Mouse (Mus musculus): ENCODE measurements around the gene Camsap2.
A peak's percentile ranks its signal among the peaks of the same experiment; 100 is the strongest.

Gene Camsap2

DNA sequence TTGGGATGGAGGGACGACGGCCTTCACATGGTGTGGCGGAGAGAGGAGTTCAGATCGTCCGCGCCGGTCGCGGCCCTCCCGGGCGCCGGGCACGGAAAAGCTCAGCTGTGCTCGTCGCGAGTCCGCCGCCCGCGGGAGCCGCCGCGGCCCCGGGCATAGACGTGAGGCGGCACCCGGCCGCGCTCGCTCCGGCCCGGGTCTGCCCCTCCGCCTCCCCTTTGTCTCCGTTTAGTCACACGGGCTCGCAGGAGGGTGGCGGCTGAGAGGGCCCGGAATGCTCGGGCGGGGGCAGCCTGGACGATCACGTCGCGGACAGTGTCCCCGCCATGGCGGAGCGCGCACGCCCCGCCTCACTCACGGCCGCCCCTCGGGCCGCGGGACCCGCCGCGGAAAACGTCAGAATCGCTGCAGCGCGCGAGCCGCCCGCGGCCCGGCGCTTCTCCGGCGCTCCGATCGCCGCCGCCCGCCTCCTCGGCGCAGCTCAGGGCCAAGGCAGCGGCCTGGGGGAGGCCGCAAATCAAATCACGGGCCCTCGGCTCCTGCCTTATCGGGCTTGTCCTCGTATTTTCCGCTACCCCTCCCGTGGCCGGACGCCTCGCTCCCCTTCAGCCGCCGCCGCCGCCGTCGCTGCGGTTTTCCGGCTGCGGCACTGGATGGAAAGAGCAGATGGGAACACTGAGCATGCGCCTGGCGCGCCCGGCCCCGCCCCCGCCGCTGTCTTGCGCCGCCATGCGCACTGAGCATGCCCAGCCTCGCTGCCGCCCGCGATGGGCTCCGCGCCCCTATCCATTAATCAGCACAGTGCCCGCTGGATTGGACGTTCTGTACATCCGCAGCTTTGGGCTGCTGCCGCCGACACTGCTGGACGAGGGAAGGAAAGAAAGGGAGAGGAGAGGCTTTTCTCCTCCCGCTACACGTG is at the start of gene Camsap2:
Gene Camsap2, minus strand, starts transcription at position 651 of the 919 bp plus-strand sequence.
- peak; percentile 95 for DNase-seq

DNA sequence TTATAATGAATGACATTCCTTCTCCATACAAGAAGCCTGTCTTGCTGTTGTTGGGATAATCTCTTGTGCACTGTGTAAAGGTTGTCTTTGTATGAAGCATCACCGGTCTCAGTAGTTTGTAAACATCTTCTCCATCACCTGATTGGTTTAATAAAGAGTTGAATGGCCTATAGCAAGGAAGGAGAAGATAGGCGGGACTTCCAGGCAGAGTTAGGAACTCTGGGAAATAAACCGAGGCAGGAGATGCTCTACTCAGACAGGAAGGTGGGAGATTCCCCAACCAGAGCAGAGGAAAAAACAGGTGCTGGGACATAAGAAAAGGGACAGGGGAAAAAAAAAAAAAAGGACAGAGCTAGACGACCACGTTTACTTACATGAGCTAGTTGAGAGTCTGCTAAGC is 49.2 kb upstream of the Camsap2 start:
- no peak for DNase-seq

DNA sequence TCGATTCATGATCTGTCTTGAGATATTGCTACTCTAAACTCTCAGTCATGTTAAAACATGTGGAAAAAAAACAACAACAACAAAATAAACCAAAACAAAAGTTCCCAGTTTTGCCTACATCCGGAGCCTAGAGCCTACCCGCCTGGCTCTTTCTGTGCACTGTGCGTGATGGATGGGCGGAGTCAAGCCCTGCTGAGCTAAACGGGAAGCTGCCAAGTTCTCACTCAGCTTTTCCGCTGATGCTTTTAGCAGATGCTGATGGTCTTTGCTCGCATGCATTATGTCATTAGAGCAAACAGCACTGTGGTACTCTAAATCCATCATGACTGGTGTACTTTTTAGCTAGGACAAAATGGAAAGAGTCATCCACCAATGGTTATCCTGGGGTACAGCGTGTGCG is 48.6 kb upstream of the Camsap2 start:
- DNase-seq, result no peak

DNA sequence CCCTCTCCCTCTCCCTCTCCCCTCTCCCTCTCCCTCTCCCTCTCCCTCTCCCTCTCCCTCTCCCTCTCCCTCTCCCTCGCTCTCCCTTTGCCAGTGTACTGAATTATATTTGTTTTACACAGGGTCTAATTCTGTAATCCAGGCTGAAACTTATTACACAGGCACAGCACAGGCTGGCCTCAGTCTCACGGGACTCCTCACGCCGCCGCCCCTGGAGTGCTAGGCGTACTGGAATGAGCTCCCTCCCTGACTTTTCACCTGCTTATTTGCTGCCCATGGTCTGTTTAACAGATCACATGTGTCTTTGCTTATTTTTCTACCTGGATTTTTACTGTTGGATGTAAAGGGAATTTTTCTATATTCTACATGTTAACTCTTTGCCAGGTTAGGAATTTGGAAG is 41.0 kb upstream of the Camsap2 start:
- no peak for DNase-seq

DNA sequence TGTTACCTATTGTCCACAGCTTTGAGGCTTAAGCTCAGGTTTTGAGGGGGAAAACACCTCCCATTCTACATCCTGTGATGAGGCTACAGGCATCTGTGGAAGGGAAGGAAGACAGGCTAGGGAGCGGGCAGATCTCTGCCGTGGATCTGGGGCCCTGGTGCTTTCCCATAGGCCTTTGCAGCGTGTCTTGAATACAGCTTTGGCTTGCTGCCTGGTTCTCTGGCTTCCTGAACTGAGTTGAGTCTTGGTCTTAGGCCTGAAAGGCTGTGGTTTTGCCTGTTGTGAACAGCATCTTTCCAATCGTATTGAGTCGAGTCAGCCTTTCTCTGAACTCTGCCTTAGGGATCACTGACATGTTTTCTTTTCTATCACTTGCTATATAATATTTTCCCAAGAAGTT is 35.7 kb upstream of the Camsap2 start:
- DNase-seq, result peak; percentile 24

DNA sequence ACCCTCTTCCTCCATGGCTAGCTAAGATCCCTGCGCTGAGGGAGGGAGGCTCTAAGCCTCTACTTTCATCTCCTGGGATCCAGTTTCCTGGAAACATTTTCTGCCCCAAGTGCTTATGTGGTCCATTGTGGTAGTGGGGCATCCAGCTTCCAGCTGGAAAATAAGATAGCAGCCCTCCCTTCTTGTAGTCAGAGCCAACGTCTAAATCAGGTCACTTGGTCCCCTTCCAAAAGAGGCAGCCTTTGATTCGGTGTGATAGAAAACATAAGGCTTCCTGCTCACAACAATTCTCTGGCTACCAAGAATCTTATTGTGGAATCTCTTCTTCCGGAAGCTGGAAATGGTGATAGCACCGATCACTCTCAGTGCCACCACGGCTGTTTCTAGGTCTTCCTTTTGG is 35.3 kb upstream of the Camsap2 start:
- DNase-seq, result peak; percentile 52

DNA sequence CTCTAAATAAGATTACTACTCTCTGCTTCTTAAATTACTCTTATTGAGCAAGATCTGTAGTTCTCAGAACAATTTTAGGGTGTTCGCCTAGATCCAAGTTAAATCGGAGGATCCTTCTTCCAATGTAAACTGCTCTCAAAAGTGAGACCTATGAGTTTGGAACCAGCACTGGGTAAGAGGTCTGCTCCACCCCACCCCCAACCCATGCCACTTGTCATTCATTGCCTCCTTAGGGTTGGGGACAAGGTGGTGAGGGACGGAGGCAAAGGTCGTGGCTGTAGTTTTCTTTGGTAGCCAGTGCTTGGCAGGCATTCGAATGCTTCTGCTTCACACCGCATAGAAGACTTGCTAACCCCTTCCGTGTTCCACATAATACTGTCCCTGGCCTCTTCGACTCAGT is 34.7 kb upstream of the Camsap2 start:
- DNase-seq, result no peak

DNA sequence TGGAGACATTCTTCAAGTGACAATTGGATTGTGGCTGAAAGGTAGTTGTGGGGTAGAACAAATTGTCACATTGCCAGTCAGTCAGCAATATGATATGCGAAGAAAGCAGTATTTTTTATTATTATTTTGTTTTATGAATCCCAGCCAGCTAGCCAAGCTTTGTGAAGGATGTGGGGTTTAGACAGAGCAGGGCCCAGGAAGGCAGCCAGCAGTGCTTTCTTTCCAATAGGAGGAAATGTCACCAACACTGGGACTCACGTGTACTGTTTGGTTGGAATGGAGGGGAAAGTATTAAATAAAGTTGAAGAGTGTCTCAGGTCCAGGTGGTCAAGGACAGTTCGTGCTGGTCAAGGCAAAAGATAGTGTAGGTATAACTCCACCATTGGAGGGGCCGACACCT is 34.3 kb upstream of the Camsap2 start:
- no peak for DNase-seq

DNA sequence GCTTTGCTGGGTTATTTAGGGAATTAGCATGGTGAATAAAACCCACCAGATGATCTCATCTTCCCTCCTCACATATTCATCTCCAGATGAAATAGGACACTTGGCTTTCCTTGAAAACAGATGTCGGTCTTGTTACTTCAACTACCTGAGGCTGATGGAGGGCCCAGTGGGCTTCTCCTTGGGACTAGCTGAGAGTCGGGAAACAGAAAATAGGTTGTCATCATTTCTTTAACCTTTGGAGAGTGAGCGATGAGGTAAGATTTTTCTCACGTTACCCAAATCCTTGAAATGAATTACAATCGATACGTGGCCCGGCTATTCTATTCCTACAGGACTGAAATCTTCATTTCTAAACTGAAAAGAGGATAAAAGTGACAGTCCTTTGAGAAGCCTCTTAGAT is 33.4 kb upstream of the Camsap2 start:
- DNase-seq, result no peak

DNA sequence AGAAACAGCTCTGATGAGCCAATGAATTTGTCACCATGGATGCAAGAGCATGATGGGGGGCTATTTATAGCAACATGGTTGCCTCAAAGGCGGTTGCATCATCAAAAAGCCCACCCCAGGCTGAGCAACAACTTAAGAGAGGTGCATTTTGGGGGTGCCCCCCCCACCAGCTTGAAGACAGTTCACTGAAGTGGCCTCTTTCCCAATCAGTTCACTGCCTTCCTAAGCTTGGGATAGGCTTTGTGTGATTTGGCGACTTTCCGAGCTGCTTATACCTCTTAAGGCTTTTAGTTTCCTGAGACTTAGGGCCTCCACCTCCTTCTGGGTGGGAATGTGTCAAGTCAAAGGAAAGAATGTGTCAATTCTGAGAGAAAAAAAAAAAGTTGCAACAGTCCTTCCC is 20.1 kb upstream of the Camsap2 start:
- DNase-seq, result no peak

DNA sequence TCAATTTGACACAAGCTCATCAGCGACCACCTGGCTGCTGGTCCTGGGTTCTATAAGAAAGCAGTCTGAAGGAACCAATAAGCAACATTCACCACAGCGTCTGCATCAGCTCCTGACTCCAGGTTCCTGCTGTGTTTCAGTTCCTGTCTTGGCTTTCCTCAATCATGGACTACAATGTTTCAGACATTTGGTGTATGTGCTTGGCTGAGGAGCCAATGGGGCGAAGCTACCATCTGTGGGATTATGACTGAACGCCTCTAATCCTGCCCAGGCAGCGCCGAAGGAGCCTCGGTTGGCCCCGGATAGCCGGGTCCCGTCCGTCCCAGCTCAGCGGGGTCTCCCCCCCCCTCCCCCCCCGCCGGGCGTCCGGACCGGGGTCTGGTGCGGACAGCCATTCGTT is 18.8 kb upstream of the Camsap2 start:
- DNase-seq, result peak; percentile 38

DNA sequence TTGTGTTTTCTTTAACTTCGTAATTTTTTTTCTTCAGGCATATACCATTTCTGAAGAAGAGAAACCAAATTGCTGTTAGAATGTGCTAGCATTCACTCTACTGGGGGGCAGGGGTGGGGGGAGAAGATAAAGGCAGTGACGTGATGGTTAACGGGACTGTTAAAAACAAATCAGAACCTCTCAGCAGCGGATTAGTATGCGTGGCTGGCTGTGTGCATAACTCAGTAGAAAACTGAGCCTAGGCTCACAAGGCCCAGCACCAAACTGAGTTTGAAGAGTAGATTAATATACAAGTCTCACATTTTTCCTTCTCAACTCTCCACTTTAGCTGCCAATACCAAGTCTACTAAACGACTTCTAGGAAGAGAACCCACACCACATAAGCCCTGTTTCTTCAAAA is 17.1 kb upstream of the Camsap2 start:
- DNase-seq, result no peak

DNA sequence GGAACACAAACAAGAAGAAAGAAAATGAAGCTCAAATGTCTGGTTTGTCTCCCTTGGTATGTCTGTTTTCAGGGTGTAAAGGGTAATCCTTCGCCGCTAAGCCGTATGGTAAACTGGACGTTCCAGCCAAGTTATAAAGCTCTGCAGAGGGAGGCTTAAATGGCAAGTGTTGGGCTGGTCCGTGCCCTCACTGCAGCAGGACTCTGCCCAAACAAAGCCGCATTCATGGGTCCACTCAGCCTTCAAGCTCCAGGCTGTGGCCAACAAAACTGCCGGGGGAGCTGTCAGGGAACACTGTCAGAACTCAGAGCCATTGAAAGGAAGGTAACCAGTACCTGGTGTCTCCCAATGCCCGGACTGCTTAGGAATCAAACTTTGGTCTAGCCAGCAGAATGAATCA is 16.7 kb upstream of the Camsap2 start:
- DNase-seq, result no peak

DNA sequence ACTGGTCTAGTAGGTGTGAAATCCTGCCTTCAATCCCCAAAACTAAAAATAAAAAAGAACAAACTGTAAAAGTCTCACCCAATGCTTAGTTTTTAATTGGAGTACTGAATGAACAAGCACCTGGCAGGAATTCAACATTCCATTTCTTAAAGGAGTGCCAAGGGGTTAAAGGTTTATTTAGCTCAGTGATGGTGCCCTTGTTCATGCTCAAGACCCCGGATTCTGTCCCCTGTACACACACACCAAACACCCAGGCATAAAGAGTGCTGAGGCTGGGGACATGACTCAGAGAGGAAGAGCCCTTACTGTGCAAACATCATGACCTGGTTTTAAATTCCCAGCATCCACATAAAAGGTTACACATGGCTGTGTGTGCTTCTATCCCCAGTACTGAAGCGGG is 15.5 kb upstream of the Camsap2 start:
- no peak for DNase-seq

DNA sequence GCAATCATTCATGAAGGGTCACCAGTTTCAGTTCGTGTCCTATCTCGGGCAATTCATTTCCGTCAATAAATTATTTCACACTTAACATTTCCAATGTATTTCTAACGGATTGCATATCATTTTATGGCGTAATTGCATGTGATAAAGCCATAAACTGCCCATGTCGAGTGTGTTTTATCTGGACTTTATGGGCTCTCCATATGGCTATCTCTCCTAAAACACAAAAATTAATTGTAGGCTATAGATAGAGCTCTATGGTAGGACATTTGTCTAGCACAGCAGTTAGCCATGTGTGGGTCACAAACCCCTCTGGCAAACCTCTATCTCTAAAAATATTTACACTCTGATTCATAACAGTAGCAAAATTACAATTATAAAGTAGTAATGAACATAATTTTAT is 15.0 kb upstream of the Camsap2 start:
- DNase-seq, result no peak

DNA sequence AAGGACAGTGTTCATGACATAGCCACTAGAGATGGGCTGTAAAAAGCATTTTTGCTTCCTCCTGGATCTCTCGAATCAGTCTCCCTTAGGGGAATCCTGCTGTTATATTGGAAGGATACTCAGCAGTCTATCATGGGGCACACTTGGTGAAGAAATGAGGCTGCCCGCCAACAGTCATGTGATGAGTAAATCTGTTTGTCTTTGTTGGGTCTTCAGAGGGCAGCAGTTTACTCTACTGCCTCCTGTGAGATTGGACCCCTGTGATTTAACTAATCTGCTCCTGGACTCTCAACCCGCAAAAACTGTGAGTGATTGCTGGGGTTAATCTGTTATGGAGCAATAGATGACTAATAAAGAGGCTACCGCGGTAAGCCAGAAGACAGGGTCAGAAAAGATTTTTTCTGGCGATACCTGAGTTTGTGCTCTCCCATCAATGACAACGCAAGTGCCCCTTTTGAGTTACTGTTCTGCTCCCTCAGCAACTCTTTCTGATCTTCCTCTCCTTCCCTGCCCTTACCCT is 13.0 kb upstream of the Camsap2 start:
- no peak for DNase-seq

DNA sequence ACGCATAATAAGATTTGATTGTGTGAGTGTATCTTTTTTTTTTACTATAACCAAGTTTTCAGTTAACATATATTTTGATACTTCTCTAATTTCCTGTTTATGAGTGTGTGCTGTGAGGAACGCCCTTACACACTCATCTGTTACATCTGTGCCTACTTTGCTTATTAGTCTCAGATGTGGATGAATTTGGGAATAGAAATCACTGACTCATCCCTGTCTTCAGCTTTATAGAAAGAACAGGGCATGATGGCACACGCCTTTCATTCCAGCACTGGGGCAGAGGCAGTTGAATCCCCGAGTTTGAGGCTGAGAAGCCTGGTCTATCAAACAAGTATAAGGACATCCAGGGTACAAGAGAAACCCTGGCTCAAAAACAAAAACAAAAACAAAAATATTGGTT is 9.7 kb upstream of the Camsap2 start:
- no peak for DNase-seq

DNA sequence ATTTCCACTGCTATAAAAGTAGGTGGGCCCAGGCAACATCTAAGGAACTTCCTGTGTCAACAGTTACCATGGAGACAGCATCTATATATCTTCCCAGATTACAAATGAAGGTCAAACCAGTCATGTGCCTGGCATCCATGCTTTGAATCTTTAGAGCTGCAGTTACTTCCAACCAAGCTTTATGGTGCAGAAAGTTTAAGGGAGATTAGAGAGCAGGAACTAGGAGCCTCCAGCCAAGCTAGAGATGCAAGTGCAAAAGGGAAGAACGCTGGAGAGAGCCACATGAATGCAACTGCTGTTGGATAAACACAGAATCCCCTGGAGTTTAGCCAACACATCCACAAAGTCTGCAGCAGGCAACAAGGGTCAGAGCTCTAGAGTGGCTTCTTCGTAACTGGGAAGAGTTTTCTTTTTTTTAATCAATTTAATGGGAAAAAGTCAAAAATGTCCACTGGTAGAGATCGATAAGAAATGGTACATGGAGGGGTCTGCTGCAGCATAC is 4.8 kb upstream of the Camsap2 start:
- DNase-seq, result no peak

DNA sequence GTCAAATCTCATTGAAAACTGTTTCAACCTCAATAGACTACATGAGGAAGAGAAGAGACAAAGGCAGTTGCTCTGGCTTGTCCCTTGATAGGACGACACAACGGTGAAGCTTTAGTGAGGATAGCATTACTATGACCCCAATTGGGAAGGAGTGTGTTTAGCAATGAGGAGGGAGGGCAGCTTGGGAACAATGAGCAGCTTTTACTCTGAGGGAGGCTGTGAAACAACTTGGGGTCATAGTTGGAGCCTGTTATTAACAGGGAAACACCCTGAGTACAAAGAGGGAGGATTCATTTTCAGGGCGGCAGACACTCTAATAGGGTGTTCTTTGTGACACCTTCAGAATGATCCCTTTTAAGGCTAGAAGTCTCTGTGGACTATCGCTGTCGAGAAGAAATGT is 2.2 kb upstream of the Camsap2 start:
- DNase-seq, result no peak

DNA sequence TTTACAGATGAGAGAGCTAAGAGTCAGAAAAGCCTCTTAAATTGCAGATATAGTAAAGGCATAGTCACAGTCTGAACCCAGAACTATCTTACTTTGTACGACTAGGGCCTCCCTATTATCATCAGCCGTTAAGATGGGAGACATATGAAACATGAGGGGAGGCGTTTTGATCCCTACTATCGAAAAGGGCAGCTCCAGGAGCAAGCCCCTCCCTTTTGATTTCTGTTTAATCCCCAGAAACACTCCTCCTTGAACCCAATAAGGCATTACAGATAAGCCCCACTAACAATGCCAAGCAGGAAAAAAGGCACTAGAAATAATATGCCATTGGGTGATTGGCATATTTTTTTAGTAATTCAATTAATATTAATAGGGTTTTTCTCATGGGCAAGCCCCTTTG is 1.2 kb upstream of the Camsap2 start:
- no peak for DNase-seq

DNA sequence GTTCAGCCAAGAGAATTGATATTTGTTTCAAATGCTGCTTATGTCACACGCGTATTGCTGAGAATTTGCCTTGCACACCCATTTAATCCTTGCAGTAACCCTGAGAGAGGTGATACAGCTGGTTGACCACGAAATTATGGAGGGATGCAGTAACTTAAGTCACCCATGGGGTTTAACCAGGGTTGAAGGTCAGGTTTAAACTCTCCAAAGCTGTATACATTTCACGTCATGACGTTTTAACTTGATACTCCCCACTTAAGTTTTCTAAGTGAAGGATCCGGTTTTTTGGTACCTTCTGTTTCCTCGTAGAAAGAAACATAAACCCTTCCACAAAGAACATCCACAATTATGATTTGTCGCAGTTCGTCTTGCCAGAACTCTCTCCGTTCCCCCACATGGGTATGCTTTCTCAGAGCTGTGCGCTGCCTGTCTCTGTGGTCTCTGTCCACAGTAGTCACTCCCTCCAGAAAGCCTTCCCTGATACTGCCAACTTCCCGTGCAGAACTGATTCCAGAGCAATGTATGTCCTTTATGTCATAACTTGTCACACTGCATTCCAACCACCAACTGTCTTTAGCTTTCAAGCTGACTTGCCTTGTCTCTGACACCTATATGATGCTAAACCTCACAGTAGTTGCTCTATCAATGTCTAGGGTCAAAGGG is 600 bp upstream of the Camsap2 start:
- peak; percentile 49 for DNase-seq

DNA sequence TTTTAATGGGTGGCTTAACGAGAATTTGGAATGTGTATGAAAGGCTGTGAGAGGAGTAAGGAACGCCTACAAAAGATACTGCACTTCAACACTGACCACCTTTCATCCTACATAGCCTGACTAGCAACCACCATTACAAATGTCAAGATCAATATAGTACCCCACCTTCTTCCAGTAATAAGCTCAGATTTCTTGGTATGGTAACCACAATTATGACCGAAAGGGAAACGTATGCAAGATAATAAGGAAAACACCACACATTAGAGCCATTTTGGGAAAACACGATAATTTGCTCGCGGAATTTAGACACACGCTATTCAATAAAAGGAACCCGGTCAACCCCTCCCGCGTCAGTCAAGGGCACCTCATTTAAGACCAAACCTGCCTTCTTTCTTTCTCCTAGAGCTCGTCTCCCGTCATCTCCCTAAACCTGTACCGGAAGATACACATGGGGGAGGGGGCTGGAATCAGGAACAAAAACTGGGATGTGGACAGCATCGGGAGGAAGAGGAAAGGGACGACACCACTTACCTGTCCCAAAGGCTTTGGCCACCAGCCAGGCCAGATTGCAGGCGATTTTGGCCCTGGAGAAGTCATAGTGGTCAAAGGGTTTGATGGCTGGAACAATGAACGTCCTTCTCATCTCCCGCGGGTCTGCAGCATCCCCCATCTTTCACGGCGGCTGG is 993 bp downstream of the Camsap2 start:
- DNase-seq, result peak; percentile 78

DNA sequence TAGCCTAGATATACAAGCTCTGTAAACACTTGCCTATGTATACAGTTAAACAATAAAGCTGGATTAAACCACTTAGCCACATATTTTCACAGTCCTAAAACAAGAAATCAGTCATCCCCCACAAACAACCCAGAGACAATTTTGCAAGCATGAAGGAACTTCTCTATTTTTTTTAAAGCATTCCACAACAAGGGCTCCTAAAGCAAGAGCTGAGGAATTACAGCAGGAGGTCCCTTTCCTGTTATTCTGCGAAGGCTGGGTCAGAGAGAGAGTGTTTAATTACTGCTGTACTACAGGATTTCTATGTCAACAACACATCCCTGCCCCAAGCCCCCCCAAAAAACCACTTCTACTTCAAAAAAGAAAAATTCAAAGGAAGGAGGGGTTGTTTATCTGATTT is 1.6 kb downstream of the Camsap2 start:
- no peak for DNase-seq

DNA sequence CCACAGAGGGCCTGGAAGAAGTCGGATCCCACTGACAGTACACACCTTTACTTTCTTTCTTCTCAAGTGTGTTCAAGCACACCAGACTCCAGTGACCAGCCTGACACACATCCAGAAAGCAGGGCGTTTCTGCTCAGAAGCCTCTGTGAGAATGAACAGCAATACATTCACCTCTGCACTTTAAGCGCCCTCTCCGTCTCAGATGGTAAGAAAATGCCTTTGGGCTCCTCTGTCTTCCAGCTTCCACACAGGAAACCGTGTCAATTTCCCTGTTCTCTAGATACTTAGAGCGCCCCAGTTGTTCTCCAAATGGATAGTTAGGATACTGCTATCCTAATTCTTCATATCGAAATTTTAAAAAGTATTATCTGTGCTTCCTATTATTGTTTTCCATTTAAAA is 2.2 kb downstream of the Camsap2 start:
- DNase-seq, result no peak

Measured in cerebellum, adult 9-11 months (tissue).